Mouse (Mus musculus) kidney, postnatal 0 days (tissue): ENCODE data around the gene Smad3. TPM values are rescaled to one million over a fixed set of nuclear protein-coding genes. Genes with fewer than 3 reads are reported as not detected.

Source experiments
- ATAC-seq: fragments of 200-750 bp; cut with Nextera tagmentation; replicated peaks from 2 replicates; pipeline ENCODE4 v1.8.0; 2017; ENCODE audit warnings: low read depth, moderate number of reproducible peaks, moderate TSS enrichment, moderate library complexity; ENCODE audit not compliant: low FRiP score
- DNase-seq: peaks from one replicate; pipeline ENCODE4 v3.0.0-alpha.2; 2016; ENCODE audit warnings: low spot score
- H3K27ac ChIP-seq: fragments of 300-500 bp; sonication (generic); 2 replicates; pipeline ENCODE4 v1.5.1; 2014; ENCODE audit warnings: mild to moderate bottlenecking
- H3K27me3 ChIP-seq: fragments of 300-500 bp; sonication (generic); 2 replicates; pipeline ENCODE4 v1.6.1; 2014; ENCODE audit warnings: low read length, mixed read lengths; ENCODE audit not compliant: insufficient read depth
- H3K36me3 ChIP-seq: fragments of 300-500 bp; sonication (generic); 2 replicates; pipeline ENCODE4 v1.6.1; 2014; ENCODE audit warnings: low read length, mixed read lengths; ENCODE audit not compliant: insufficient read depth
- H3K4me1 ChIP-seq: fragments of 300-500 bp; sonication (generic); replicated peaks from 2 replicates; pipeline ENCODE4 v1.6.1; 2014; ENCODE audit warnings: antibody characterized with exemption, low read length, mixed read lengths; ENCODE audit not compliant: insufficient read depth
- H3K4me2 ChIP-seq: fragments of 300-500 bp; sonication (generic); 2 replicates; pipeline ENCODE4 v1.6.1; 2014; ENCODE audit warnings: mild to moderate bottlenecking, low read length, moderate library complexity, mixed read lengths
- H3K4me3 ChIP-seq: fragments of 300-500 bp; sonication (generic); replicated peaks from 2 replicates; pipeline ENCODE4 v1.5.1; 2014; ENCODE audit warnings: low read depth, low read length
- H3K9ac ChIP-seq: fragments of 300-500 bp; sonication (generic); 2 replicates; pipeline ENCODE4 v1.6.1; 2014; ENCODE audit warnings: low read depth, low read length
- H3K9me3 ChIP-seq: fragments of 300-500 bp; sonication (generic); replicated peaks from 2 replicates; pipeline ENCODE4 v1.6.1; 2016; ENCODE audit warnings: low read length, inconsistent platforms, mixed read lengths
- CTCF ChIP-seq: IDR thresholded peaks from 2 replicates; pipeline ENCODE4 v1.5.1; 2016; ENCODE audit warnings: antibody characterized with exemption, low read depth, mild to moderate bottlenecking, moderate library complexity
- WGBS: fragments of 180-500 bp; shearing (Covaris S2); extraction: QIAGEN DNeasy Blood & Tissue Kit; methylation state at CpG from one replicate; pipeline ENCODE4 v1.1.7; 2014; 5-methylcytosine and 5-hydroxymethylcytosine counted together
- polyA plus RNA-seq: library from polyadenylated mRNA; unstranded; fragments of >200 nt; fragmentation: Nextera tagmentation; extraction: Ambion mirVana; gene quantifications from 2 replicates; pipeline ENCODE4 v1.2.1, GENCODE M21; 2015

Smad3 gene
- polyA plus RNA-seq, 1 experiment from 2014 or later = 20.0 TPM

DNA sequence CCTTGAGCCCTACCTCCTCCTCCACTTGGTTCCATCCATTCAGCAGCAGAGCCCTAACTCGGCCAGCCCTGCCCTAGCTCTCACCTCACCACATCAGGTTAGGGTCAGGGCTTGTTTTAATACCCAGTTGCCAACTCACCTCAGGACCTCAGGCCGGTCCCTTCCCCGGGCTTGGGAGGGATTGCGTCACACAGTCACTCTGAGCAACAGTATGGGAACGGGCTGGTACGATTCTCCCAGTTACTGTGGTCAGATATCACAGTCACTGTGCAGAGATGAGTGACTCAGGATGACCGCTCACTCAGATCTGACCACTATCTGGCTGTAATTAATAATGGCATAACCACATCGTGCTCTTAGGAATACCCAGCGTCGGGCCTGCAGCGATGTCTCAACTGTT is 14.0 kb downstream of the Smad3 start:
- Histone ChIP-seq H3K4me3 (no peak overlapping the region), H3K4me2 (no peak overlapping the region), H3K9me3 (no peaks in the 10 kb centered on the region), H3K27ac (no peak overlapping the region), H3K4me1 (peaks cover 67% of the 10 kb centered on the region), H3K36me3 (0 out of 2 replicates have a peak, but pooled peaks cover 8% of the 10 kb centered on the region), H3K9ac (no peak overlapping the region), H3K27me3 (no peaks in the 10 kb centered on the region)
- DNase-seq (no peak), ATAC-seq (no peak)
- no peak for TF ChIP-seq CTCF
- 84% methylated on average over 11 of the region's 11 CpGs for WGBS

DNA sequence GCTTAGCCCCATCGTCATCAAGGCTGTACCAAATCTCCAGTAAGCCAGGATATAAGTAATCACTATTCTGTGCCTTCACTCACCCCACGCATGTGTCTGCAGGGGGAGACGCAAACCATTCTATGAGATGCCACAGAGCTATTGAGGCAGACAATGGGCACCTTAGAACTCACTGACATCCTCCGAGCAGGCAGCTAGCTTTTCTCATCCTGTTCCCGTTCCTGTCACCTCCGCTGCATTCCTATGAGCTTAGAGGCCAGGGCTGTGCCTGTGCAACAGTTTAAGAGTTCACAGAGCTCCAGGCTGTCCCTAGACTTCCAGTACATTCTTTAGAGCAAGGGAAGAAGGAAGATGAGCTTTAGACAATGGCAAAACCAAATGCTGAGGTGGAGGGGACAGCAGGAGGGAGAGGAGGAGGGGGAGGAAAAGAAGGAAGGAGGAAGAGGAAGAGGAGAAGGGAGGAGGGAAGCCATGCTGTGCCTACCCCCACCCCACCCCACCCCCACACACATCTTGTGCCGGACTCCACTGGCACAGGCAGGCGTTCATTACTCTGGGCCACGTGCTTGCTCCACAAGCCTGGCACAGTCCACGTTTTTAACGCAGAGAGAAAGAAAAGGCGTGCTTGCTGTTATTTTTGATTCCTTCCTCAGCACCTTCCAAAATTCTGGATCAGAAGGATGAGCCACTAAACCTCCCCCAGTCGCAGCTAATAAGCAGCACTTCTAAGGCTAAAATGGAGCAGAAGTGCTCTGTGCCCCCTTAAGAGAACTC is 14.7 kb downstream of the Smad3 start:
- WGBS = 53% methylated on average over 13 of the region's 13 CpGs
- DNase-seq (no peak), ATAC-seq (no peak)
- H3K9me3 ChIP-seq = no peaks in the 10 kb centered on the region
- no peak overlapping the region for H3K27ac ChIP-seq
- no peak overlapping the region for H3K9ac ChIP-seq
- no peak overlapping the region for H3K4me3 ChIP-seq
- 0 out of 2 replicates have a peak, but pooled peaks cover 8% of the 10 kb centered on the region for H3K36me3 ChIP-seq
- H3K4me2 ChIP-seq = no peak overlapping the region
- peaks cover 70% of the 10 kb centered on the region for H3K4me1 ChIP-seq
- H3K27me3 ChIP-seq = no peaks in the 10 kb centered on the region
- no peak for TF ChIP-seq CTCF

DNA sequence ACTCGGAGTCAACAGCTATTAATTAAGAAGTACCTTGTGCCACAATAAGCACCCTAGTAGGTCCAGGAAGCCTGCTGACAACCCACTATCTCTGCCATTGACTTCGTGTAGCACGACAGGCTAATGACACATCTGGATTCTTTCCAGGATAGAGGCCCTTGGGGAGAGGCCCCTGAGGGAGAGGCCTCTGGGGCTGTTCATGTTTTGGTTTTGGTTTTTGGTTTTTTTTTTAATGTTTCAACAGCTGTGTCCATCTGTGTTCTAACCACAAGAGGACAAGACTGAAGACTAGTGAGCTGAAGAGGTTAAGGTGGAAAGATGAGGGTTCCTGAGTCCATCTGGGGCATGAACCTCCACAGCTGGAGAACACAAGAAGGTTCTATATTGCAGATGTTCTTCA is 15.5 kb downstream of the Smad3 start:
- peaks cover 69% of the 10 kb centered on the region for H3K4me1 ChIP-seq

DNA sequence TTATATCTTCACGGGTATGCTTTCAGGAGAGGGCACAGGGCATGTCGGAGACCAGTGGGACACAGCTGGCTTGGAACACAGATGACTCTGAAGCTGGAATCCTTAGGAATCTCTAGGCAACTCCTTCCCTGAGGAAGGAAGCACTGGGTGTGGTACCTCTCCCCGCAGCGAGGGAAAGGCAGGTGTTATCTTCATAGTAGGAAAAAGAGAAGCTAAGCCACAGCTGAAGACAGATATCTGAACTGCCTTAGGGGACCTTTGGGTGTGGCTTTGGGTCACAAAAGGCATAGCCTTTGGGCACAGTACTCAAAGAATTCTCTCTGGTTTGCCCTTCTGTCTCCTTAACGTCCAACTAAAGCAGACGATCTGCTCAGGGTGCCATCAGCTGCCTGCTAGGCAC is 16.0 kb downstream of the Smad3 start:
- TF ChIP-seq CTCF = no peak
- WGBS = 53% methylated on average over 6 of the region's 6 CpGs
- DNase-seq (no peak), ATAC-seq (no peak)
- Histone ChIP-seq H3K27me3 (no peaks in the 10 kb centered on the region), H3K4me2 (no peak overlapping the region), H3K4me1 (peaks cover 67% of the 10 kb centered on the region), H3K9me3 (no peaks in the 10 kb centered on the region), H3K36me3 (0 out of 2 replicates have a peak, but pooled peaks cover 8% of the 10 kb centered on the region), H3K9ac (no peak overlapping the region), H3K4me3 (no peak overlapping the region), H3K27ac (no peak overlapping the region)

More for the DNA sequence above, 15.5 kb downstream of the Smad3 start:
- Histone ChIP-seq H3K27ac (no peak overlapping the region), H3K36me3 (0 out of 2 replicates have a peak, but pooled peaks cover 8% of the 10 kb centered on the region), H3K4me3 (no peak overlapping the region), H3K9me3 (no peaks in the 10 kb centered on the region), H3K4me2 (no peak overlapping the region), H3K27me3 (no peaks in the 10 kb centered on the region), H3K9ac (no peak overlapping the region)
- no peak for ATAC-seq
- no peak for TF ChIP-seq CTCF
- DNase-seq = no peak
- 46% methylated on average over 3 of the region's 3 CpGs for WGBS

DNA sequence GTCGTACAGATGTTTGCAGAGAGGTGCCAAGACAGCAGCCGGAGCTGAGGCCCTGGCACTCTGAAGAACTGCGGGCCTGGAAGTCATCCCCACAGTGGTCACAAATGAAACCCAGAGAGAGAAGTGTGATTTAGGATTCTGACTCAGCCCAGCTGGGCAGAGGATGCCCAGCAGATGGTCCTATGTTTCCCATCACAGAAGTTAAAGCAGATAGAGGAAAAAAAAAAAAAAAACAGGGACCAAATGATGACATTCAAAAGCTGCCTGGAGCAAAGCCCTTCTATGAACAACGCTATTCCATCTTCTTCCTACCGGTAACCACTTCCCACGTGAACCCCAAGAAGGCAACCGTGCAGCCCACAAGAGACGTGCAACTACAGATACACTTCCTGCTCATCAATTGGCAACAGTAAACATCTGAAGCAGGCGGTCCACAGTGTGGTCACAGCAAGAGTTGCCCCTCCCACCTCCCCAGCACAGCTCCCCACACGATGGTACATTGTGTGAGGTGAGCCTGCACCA is 17.4 kb downstream of the Smad3 start:
- peaks cover 61% of the 10 kb centered on the region for H3K4me1 ChIP-seq
- no peak for DNase-seq
- H3K9ac ChIP-seq = no peak overlapping the region
- H3K36me3 ChIP-seq = 0 out of 2 replicates have a peak, but pooled peaks cover 8% of the 10 kb centered on the region
- WGBS = 79% methylated on average over 10 of the region's 10 CpGs
- H3K27me3 ChIP-seq = no peaks in the 10 kb centered on the region
- no peak for ATAC-seq
- no peak for TF ChIP-seq CTCF
- no peak overlapping the region for H3K4me2 ChIP-seq
- no peaks in the 10 kb centered on the region for H3K9me3 ChIP-seq
- H3K27ac ChIP-seq = no peak overlapping the region
- H3K4me3 ChIP-seq = no peak overlapping the region

DNA sequence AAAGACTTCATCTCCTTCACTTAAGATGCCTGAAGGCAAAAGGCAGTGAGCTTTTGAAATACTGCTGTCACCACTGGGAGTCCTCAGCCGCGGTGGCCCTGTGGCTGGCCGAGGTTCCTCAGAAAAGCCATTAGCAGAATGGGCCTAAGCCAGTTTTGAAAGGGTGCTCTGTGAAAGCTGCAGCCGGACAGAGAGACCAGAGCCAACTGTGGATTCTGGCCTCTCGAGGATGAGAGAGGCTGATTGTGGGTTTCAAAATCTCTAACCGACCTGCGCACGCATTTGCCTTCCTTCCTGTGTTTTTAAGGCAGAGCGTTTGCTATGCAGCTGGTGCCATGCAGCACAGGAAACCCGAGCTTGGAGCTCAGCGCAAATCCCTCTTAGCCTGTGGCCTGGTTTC is 19.0 kb downstream of the Smad3 start:
- Histone ChIP-seq H3K9ac (no peak overlapping the region), H3K27ac (peak overlapping the region; percentile 36; the same call in 1 of the 2 replicates), H3K4me3 (no peak overlapping the region), H3K4me1 (peaks cover 61% of the 10 kb centered on the region), H3K9me3 (no peaks in the 10 kb centered on the region), H3K36me3 (0 out of 2 replicates have a peak, but pooled peaks cover 8% of the 10 kb centered on the region), H3K4me2 (no peak overlapping the region), H3K27me3 (no peaks in the 10 kb centered on the region)
- DNase-seq (no peak), ATAC-seq (no peak)
- WGBS = 58% methylated on average over 11 of the region's 11 CpGs
- no peak for TF ChIP-seq CTCF
